Mouse (Mus musculus) heart, embryonic 11.5 days (tissue): ENCODE measurements around the gene Cyth1. TPM values are rescaled to one million over a fixed set of nuclear protein-coding genes. Genes with fewer than 3 reads are reported as not detected.

Source experiments
- ATAC-seq: fragments of 200-750 bp; cut with Nextera tagmentation; replicated peaks from 2 replicates; pipeline ENCODE4 v1.8.0; 2017; ENCODE audit warnings: moderate library complexity; ENCODE audit not compliant: insufficient number of reproducible peaks, low FRiP score, low TSS enrichment
- H3K27ac ChIP-seq: fragments of 300-500 bp; sonication (generic); 2 replicates; pipeline ENCODE4 v1.5.1; 2014; ENCODE audit warnings: mild to moderate bottlenecking, low read depth, low read length
- H3K27me3 ChIP-seq: fragments of 300-500 bp; sonication (generic); 2 replicates; pipeline ENCODE4 v1.6.1; 2014; ENCODE audit warnings: mild to moderate bottlenecking, low read length, mixed read lengths; ENCODE audit not compliant: control insufficient read depth, insufficient read depth
- H3K36me3 ChIP-seq: fragments of 300-500 bp; sonication (generic); 2 replicates; pipeline ENCODE4 v1.6.1; 2014; ENCODE audit warnings: mild to moderate bottlenecking, low read length, moderate library complexity, mixed read lengths; ENCODE audit not compliant: control insufficient read depth, insufficient read depth
- H3K4me1 ChIP-seq: fragments of 300-500 bp; sonication (generic); 2 replicates; pipeline ENCODE4 v1.6.1; 2014; ENCODE audit warnings: low read length; ENCODE audit not compliant: control insufficient read depth, insufficient read depth
- H3K4me2 ChIP-seq: fragments of 300-500 bp; sonication (generic); 2 replicates; pipeline ENCODE4 v1.6.1; 2014; ENCODE audit warnings: mild to moderate bottlenecking, moderate library complexity
- H3K4me3 ChIP-seq: fragments of 300-500 bp; sonication (generic); 2 replicates; pipeline ENCODE4 v1.5.1; 2014; ENCODE audit warnings: low read depth, low read length
- H3K9ac ChIP-seq: fragments of 300-500 bp; sonication (generic); 2 replicates; pipeline ENCODE4 v1.6.1; 2014; ENCODE audit warnings: mild to moderate bottlenecking, low read depth, low read length, moderate library complexity
- H3K9me3 ChIP-seq: fragments of 300-500 bp; sonication (generic); replicated peaks from 2 replicates; pipeline ENCODE4 v1.6.1; 2016; ENCODE audit warnings: low read length; ENCODE audit not compliant: control insufficient read depth
- WGBS: fragments of 180-500 bp; shearing (Covaris S2); extraction: QIAGEN DNeasy Blood & Tissue Kit; methylation state at CpG from one replicate; pipeline ENCODE4 v1.1.7; 2014; ENCODE audit not compliant: insufficient replicate concordance; 5-methylcytosine and 5-hydroxymethylcytosine counted together
- polyA plus RNA-seq: library from polyadenylated mRNA; unstranded; fragments of >200 nt; fragmentation: Nextera tagmentation; extraction: Ambion mirVana; gene quantifications from 2 replicates; pipeline ENCODE4 v1.2.1, GENCODE M21; 2014

Gene Cyth1
- polyA plus RNA-seq, 1 experiment from 2014 or later: 10.6 TPM

GRCm38 (mm10) chr11:118129812-118130211 lies 118.6 kb downstream of the Cyth1 start:
- WGBS: 72% methylated on average over 2 of the region's 2 CpGs
- H3K27ac ChIP-seq: no peak overlapping the region
- H3K36me3 ChIP-seq: no peaks in the 10 kb centered on the region
- H3K4me1 ChIP-seq: peaks cover 18% of the 10 kb centered on the region
- ATAC-seq: no peak
- no peak overlapping the region for H3K4me2 ChIP-seq
- H3K27me3 ChIP-seq: no peaks in the 10 kb centered on the region
- no peak overlapping the region for H3K4me3 ChIP-seq
- H3K9me3 ChIP-seq: no peaks in the 10 kb centered on the region
- H3K9ac ChIP-seq: no peak overlapping the region

- Histone ChIP-seq H3K4me3 (no peak overlapping the region), H3K27me3 (no peaks in the 10 kb centered on the region; the same call in 1 of the 2 replicates), H3K36me3 (no peaks in the 10 kb centered on the region), H3K4me1 (peaks cover 11% of the 10 kb centered on the region), H3K9ac (no peak overlapping the region), H3K27ac (no peak overlapping the region), H3K4me2 (no peak overlapping the region), H3K9me3 (no peaks in the 10 kb centered on the region)
- no peak for ATAC-seq
- 82% methylated on average over 11 of the region's 11 CpGs for WGBS
Measured at GRCm38 (mm10) chr11:118121592-118121991, 126.8 kb downstream of the Cyth1 start.

DNA sequence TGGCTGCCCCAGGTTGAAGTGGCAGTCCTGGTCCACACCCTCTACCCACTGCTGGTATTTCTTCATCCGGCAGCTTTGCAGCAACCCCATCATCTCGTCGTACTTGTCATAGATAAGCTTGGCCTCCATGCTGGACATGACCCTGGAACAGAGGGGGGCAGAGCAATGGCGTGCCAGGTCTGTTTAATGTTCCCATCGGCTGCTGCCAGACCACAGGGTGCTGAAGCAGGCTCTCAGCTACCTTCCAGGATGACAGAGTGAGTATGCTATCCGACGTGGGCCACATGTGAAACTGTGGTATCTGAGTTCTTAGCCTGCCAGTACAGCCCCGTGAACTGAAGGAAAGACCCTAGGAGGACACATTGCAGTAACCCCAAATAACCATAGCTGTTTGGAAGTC lies 129.6 kb downstream of the Cyth1 start:
- Histone ChIP-seq H3K27ac (no peak overlapping the region), H3K4me1 (peaks cover 13% of the 10 kb centered on the region), H3K27me3 (no peaks in the 10 kb centered on the region; the same call in 1 of the 2 replicates), H3K36me3 (no peaks in the 10 kb centered on the region), H3K4me2 (no peak overlapping the region), H3K4me3 (no peak overlapping the region), H3K9ac (no peak overlapping the region), H3K9me3 (no peaks in the 10 kb centered on the region)
- no peak for ATAC-seq
- WGBS: 38% methylated on average over 8 of the region's 8 CpGs

DNA sequence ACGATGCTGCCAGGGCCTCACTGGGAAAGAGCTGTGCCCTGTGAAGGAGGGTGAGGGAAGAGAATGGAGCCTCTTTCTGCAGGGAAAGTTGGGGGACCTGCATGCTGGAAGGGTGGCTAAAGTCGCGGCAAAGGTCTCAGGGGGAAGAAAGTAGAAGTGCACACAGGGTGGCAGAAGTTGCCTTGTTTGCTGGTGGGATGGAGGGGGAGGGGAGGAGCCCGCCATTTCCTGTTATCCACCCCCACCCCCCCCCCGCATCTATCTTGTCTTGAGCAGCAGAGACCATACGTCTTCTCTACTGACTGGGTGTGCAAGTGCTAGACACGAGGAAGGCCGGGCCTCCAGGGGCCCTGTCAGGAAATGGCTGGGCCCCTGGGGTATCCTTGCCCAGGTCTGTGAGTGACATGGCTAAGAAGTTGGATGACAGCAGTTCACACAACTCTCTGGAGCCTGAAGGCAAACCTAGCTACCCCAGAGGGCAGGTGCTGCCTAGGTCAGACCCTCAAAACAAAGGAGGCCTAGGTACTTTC lies 133.7 kb downstream of the Cyth1 start:
- WGBS: 51% methylated on average over 8 of the region's 8 CpGs
- Histone ChIP-seq H3K4me1 (peaks cover 9% of the 10 kb centered on the region; the same call in 1 of the 2 replicates), H3K36me3 (no peaks in the 10 kb centered on the region), H3K9ac (no peak overlapping the region), H3K27ac (no peak overlapping the region), H3K27me3 (no peaks in the 10 kb centered on the region), H3K4me3 (no peak overlapping the region), H3K9me3 (no peaks in the 10 kb centered on the region), H3K4me2 (no peak overlapping the region)
- ATAC-seq: no peak

GRCm38 (mm10) chr11:118113516-118114205 lies 134.7 kb downstream of the Cyth1 start:
- Histone ChIP-seq H3K27me3 (no peaks in the 10 kb centered on the region), H3K9me3 (no peaks in the 10 kb centered on the region), H3K36me3 (no peaks in the 10 kb centered on the region), H3K9ac (no peak overlapping the region), H3K4me3 (no peak overlapping the region), H3K4me2 (no peak overlapping the region), H3K4me1 (0 out of 2 replicates have a peak, but pooled peaks cover 2% of the 10 kb centered on the region), H3K27ac (no peak overlapping the region)
- ATAC-seq: no peak
- WGBS: 72% methylated on average over 14 of the region's 14 CpGs

GRCm38 (mm10) chr11:118104001-118104400 lies 144.4 kb downstream of the Cyth1 start:
- no peak overlapping the region for H3K4me3 ChIP-seq
- H3K9ac ChIP-seq: no peak overlapping the region
- 11% methylated on average over 5 of the region's 5 CpGs for WGBS
- ATAC-seq: no peak
- no peaks in the 10 kb centered on the region for H3K36me3 ChIP-seq
- H3K9me3 ChIP-seq: no peaks in the 10 kb centered on the region
- no peak overlapping the region for H3K27ac ChIP-seq
- peaks cover 7% of the 10 kb centered on the region; the same call in 1 of the 2 replicates for H3K4me1 ChIP-seq
- peaks cover 3% of the 10 kb centered on the region; the same call in 1 of the 2 replicates for H3K27me3 ChIP-seq
- H3K4me2 ChIP-seq: no peak overlapping the region

- Histone ChIP-seq H3K4me1 (peaks cover 7% of the 10 kb centered on the region; the same call in 1 of the 2 replicates), H3K36me3 (no peaks in the 10 kb centered on the region), H3K4me3 (no peak overlapping the region), H3K9ac (no peak overlapping the region), H3K27ac (no peak overlapping the region), H3K9me3 (no peaks in the 10 kb centered on the region), H3K27me3 (peaks cover 3% of the 10 kb centered on the region; the same call in 1 of the 2 replicates), H3K4me2 (no peak overlapping the region)
- ATAC-seq: no peak
- 82% methylated on average over 5 of the region's 5 CpGs for WGBS
Measured at GRCm38 (mm10) chr11:118103383-118103782, 145.0 kb downstream of the Cyth1 start.

DNA sequence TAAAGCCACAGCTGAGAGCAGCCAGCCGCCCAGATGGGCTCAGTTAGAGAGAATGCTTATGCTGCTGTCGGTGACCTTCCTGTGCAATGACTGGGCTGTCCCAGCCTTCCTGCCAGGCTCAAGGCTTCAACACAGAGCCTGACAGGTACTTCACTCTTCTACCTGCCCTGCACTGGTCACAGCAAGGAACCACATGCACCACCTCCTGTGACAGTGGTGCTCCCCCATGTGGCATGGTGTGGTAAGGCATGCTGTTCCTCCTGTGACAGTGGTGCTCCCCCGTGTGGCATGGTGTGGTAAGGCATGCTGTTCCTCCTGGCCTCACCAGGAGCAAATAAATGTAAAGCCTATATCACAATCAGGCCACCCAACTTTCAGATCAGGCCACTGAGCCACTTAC lies 145.6 kb downstream of the Cyth1 start:
- no peak for ATAC-seq
- 46% methylated on average over 3 of the region's 3 CpGs for WGBS
- Histone ChIP-seq H3K9ac (no peak overlapping the region), H3K4me2 (no peak overlapping the region), H3K4me1 (peaks cover 3% of the 10 kb centered on the region; the same call in 1 of the 2 replicates), H3K36me3 (no peaks in the 10 kb centered on the region), H3K27me3 (peaks cover 3% of the 10 kb centered on the region; the same call in 1 of the 2 replicates), H3K9me3 (no peaks in the 10 kb centered on the region), H3K27ac (no peak overlapping the region), H3K4me3 (no peak overlapping the region)

- H3K9ac ChIP-seq: no peak overlapping the region
- no peak for ATAC-seq
- no peaks in the 10 kb centered on the region for H3K36me3 ChIP-seq
- H3K4me3 ChIP-seq: no peak overlapping the region
- H3K9me3 ChIP-seq: no peaks in the 10 kb centered on the region
- H3K27me3 ChIP-seq: peaks cover 3% of the 10 kb centered on the region; the same call in 1 of the 2 replicates
- H3K4me2 ChIP-seq: no peak overlapping the region
- 38% methylated on average over 9 of the region's 9 CpGs for whole genome bisulfite sequencing
- no peak overlapping the region for H3K27ac ChIP-seq
- no peaks in the 10 kb centered on the region for H3K4me1 ChIP-seq
Measured at GRCm38 (mm10) chr11:118101133-118101532, 147.3 kb downstream of the Cyth1 start.
